ENCODE assay signal across 8 mouse cellular contexts in the genomic region with DNA sequence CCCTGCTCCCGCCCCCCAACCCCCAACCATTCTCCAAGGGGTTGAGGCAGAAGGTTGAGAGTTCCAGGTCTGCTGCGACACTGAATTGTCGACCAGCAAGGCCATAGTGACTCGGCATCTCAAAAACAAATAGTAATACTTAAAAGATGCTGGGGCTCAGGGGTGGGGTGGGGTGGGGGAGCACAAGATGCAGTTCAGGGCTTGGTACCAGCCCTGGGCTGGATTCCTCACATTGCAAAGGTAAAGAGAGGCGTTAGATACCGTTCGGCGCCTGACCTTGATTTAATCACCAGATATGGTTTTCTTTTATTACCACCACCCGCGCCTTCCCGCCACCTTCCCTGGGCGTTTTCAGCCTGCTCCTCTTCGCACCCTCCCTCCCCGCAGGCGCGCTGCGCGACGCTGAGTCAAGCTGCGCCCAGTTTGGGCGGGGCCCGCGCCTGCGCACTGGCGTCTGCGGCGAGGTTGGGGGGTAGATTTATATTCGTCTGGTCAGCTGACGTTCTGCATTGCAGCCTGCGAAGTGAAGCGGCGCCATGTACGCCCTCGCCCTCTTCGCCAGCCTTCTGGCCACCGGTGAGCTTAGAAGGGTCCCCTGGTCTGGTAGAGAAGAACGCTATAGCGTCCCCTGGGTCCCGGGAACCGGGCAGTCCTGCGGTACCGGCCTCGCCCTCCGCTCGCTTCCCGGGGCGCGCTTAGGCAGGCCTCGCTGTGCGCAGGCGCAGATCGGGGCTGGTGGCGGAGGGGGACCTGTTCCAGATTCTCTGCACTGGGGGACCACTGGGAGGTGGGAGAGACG. TPM values are rescaled to one million over a fixed set of nuclear protein-coding genes. Genes with fewer than 3 reads are reported as not detected.
DNase-seq lines count a peak whose midpoint lies in the region; ATAC-seq and TF ChIP-seq lines count a peak whose summit lies in the region.

A gene (plus strand): TSS at position 421 of the 799 bp plus-strand sequence.

- H3K36me3 ChIP-seq in forebrain, embryonic 10.5 days (replicated peaks) = peaks cover 10% of the 10 kb centered on the region; the same call in 1 of the 2 replicates
- H3K36me3 ChIP-seq in heart, embryonic 15.5 days = no peaks in the 10 kb centered on the region
- no peaks in the 10 kb centered on the region for H3K36me3 ChIP-seq in liver, embryonic 14.5 days (replicated peaks; ENCODE audit: control insufficient read depth, insufficient read depth, low read depth)
- no peaks in the 10 kb centered on the region for H3K36me3 ChIP-seq in neural tube, embryonic 11.5 days (ENCODE audit: control insufficient read depth, insufficient read depth, low read length)
- H3K36me3 ChIP-seq in stomach, postnatal 0 days (ENCODE audit: control insufficient read depth, insufficient read depth, low read length) = no peaks in the 10 kb centered on the region

- no peak for TF ChIP-seq EP300 in liver, embryonic 14.5 days (IDR thresholded peaks at IDR 0.05; ENCODE audit: low read depth)
- no peak for TF ChIP-seq EP300 in stomach, postnatal 0 days (optimal IDR thresholded peaks at IDR 0.05)

- H3K9ac ChIP-seq in heart, embryonic 15.5 days = peak within 1 kb of the TSS; percentile 79
- H3K9ac ChIP-seq in liver, embryonic 14.5 days (replicated peaks) = peak within 1 kb of the TSS; percentile 84
- peak within 1 kb of the TSS; percentile 77 for H3K9ac ChIP-seq in neural tube, embryonic 11.5 days (ENCODE audit: low read length)
- H3K9ac ChIP-seq in stomach, postnatal 0 days (ENCODE audit: low read length) = peak within 1 kb of the TSS; percentile 91

- ATAC-seq in CD4-positive, CD25-positive, alpha-beta regulatory T cell, adult 4 months = peak; percentile 92
- peak; percentile 88 for ATAC-seq in heart, embryonic 15.5 days (replicated peaks; ENCODE audit: insufficient number of reproducible peaks, insufficient read depth, low FRiP score, low read depth)
- peak; percentile 93 for ATAC-seq in liver, embryonic 14.5 days (ENCODE audit: insufficient read depth)
- peak; percentile 88 for ATAC-seq in neural tube, embryonic 11.5 days (ENCODE audit: insufficient read depth, low FRiP score, low TSS enrichment)
- ATAC-seq in stomach, postnatal 0 days (ENCODE audit: low FRiP score, low TSS enrichment) = peak; percentile 90

- peak within 1 kb of the TSS; percentile 63 for H3K4me3 ChIP-seq in forebrain, embryonic 10.5 days
- H3K4me3 ChIP-seq in heart, embryonic 15.5 days = peak within 1 kb of the TSS; percentile 79
- peak within 1 kb of the TSS; percentile 72 to 86 for H3K4me3 ChIP-seq in liver, embryonic 14.5 days (ENCODE audit: insufficient read depth in 1 of 2, low read depth in 2 of 2, low read length in 2 of 2)
- H3K4me3 ChIP-seq in neural tube, embryonic 11.5 days (ENCODE audit: low read depth, low read length) = peak within 1 kb of the TSS; percentile 78
- peak within 1 kb of the TSS; percentile 85 for H3K4me3 ChIP-seq in stomach, postnatal 0 days (ENCODE audit: low read depth, low read length)

- peak; percentile 38 for TF ChIP-seq CTCF in liver, embryonic 14.5 days (IDR thresholded peaks at IDR 0.05; ENCODE audit: low read depth)
- peak; percentile 33 for TF ChIP-seq CTCF in stomach, postnatal 0 days (IDR thresholded peaks at IDR 0.05; ENCODE audit: low read depth)

- 2% methylated on average over 54 of the region's 54 CpGs for whole genome bisulfite sequencing in forebrain, embryonic 10.5 days
- WGBS in heart, embryonic 15.5 days = 2% methylated on average over 54 of the region's 54 CpGs
- WGBS in liver, embryonic 14.5 days (ENCODE audit: insufficient replicate concordance) = 2% methylated on average over 54 of the region's 54 CpGs
- 3% methylated on average over 54 of the region's 54 CpGs for WGBS in neural tube, embryonic 11.5 days
- 2% methylated on average over 54 of the region's 54 CpGs for WGBS in stomach, postnatal 0 days

- H3K4me1 ChIP-seq in forebrain, embryonic 10.5 days = peaks cover 56% of the 10 kb centered on the region
- H3K4me1 ChIP-seq in heart, embryonic 15.5 days (replicated peaks) = peaks cover 52% of the 10 kb centered on the region
- H3K4me1 ChIP-seq in liver, embryonic 14.5 days (replicated peaks; ENCODE audit: control insufficient read depth in 2 of 2, insufficient read depth in 2 of 2, low read length in 1 of 2) = peaks cover 5 to 27% of the 10 kb centered on the region in 2 experiments
- H3K4me1 ChIP-seq in neural tube, embryonic 11.5 days (ENCODE audit: control insufficient read depth, insufficient read depth, low read length) = peaks cover 20% of the 10 kb centered on the region
- peaks cover 19% of the 10 kb centered on the region for H3K4me1 ChIP-seq in stomach, postnatal 0 days (replicated peaks; ENCODE audit: control insufficient read depth, insufficient read depth)

- peak within 1 kb of the TSS; percentile 93 for H3K27ac ChIP-seq in forebrain, embryonic 10.5 days
- peak within 1 kb of the TSS; percentile 84 for H3K27ac ChIP-seq in heart, embryonic 15.5 days
- peak within 1 kb of the TSS; percentile 64 for H3K27ac ChIP-seq in liver, embryonic 14.5 days
- H3K27ac ChIP-seq in neural tube, embryonic 11.5 days (ENCODE audit: low read depth, low read length) = peak within 1 kb of the TSS; percentile 72
- peak within 1 kb of the TSS; percentile 93 for H3K27ac ChIP-seq in stomach, postnatal 0 days (replicated peaks)

- peak; percentile 92 for DNase-seq in c-Kit-negative CD71-positive TER-119-positive erythroid progenitor cells, embryonic 14.5 days (ENCODE audit: low read depth, low spot score)
- DNase-seq in forebrain, embryonic 10.5 days (ENCODE audit: extremely low spot score, low spot score) = peak; percentile 89
- peak; percentile 92 to 96 for DNase-seq in kidney, postnatal 25 days
- peak; percentile 82 to 89 (median 84) for DNase-seq in liver, embryonic 14.5 days (ENCODE audit: low read depth in 3 of 3, low spot score in 3 of 3)
- DNase-seq in neural tube, embryonic 11.5 days (ENCODE audit: low spot score) = peak; percentile 94
- peak; percentile 95 for DNase-seq in stomach, postnatal 0 days (ENCODE audit: low spot score)

- no peaks in the 10 kb centered on the region for H3K27me3 ChIP-seq in forebrain, embryonic 10.5 days (ENCODE audit: poor library complexity, severe bottlenecking)
- no peaks in the 10 kb centered on the region for H3K27me3 ChIP-seq in heart, embryonic 15.5 days
- no peaks in the 10 kb centered on the region for H3K27me3 ChIP-seq in liver, embryonic 14.5 days (ENCODE audit: control insufficient read depth, insufficient read depth, low read length)
- no peaks in the 10 kb centered on the region; the same call in 1 of the 2 replicates for H3K27me3 ChIP-seq in neural tube, embryonic 11.5 days (ENCODE audit: control insufficient read depth, insufficient read depth, low read length)
- H3K27me3 ChIP-seq in stomach, postnatal 0 days (ENCODE audit: control insufficient read depth, insufficient read depth, low read length) = no peaks in the 10 kb centered on the region

- H3K4me2 ChIP-seq in heart, embryonic 15.5 days = peak within 1 kb of the TSS; percentile 77
- peak within 1 kb of the TSS; percentile 89 for H3K4me2 ChIP-seq in liver, embryonic 14.5 days (ENCODE audit: low read depth)
- H3K4me2 ChIP-seq in neural tube, embryonic 11.5 days (ENCODE audit: low read depth) = peak within 1 kb of the TSS; percentile 95
- H3K4me2 ChIP-seq in stomach, postnatal 0 days (replicated peaks; ENCODE audit: low read depth) = peak within 1 kb of the TSS; percentile 95

- no peaks in the 10 kb centered on the region for H3K9me3 ChIP-seq in forebrain, embryonic 10.5 days
- H3K9me3 ChIP-seq in heart, embryonic 15.5 days (replicated peaks) = no peaks in the 10 kb centered on the region
- no peaks in the 10 kb centered on the region for H3K9me3 ChIP-seq in liver, embryonic 14.5 days (ENCODE audit: control insufficient read depth, low read length)
- H3K9me3 ChIP-seq in neural tube, embryonic 11.5 days (ENCODE audit: control insufficient read depth, low read length) = no peaks in the 10 kb centered on the region
- no peaks in the 10 kb centered on the region for H3K9me3 ChIP-seq in stomach, postnatal 0 days (ENCODE audit: control insufficient read depth, low read length)

RNA-seq across cellular contexts. Expression of the gene that starts here (rescaled TPM):
- 100 to 1,000 TPM in 1 of 2 experiments, 10 to 100 TPM in 1; 89.0 to 427 TPM for polyA plus RNA-seq in CD4-positive, CD25-positive, alpha-beta regulatory T cell, adult 4 months (2017; shearing (Covaris generic))
- 51.8 and 68.7 TPM in 2 replicates for polyA plus RNA-seq in forebrain, embryonic 10.5 days (2016; fragmentation: Nextera tagmentation; extraction: Ambion mirVana)
- 118 and 142 TPM in 2 replicates for polyA plus RNA-seq in heart, embryonic 15.5 days (2015; fragmentation: Nextera tagmentation; extraction: Ambion mirVana)
- polyA plus RNA-seq in liver, embryonic 14.5 days (2012; rRNA removed) = 146 and 172 TPM in 2 replicates
- 45.6 and 46.0 TPM in 2 replicates for polyA plus RNA-seq in liver, embryonic 14.5 days (2014; fragmentation: Nextera tagmentation; extraction: Ambion mirVana)
- 79.6 and 84.2 TPM in 2 replicates for polyA plus RNA-seq in neural tube, embryonic 11.5 days (2014; fragmentation: Nextera tagmentation; extraction: Ambion mirVana)
- polyA plus RNA-seq in stomach, postnatal 0 days (2015; fragmentation: Nextera tagmentation; extraction: Ambion mirVana) = 128 and 129 TPM in 2 replicates

Comparison
In these comparisons a context has a peak if more than half of its experiments do, and no peak if none do; other contexts are left out.
1. Peak in every context shown above with its lines: DNase-seq, ATAC-seq, H3K4me3 ChIP-seq and H3K27ac ChIP-seq.